Mouse (Mus musculus) embryonic fibroblast, embryonic 13.5 days (primary cell): ENCODE results near the gene Gm49380.

Source experiments
- CTCF ChIP-seq: IDR thresholded peaks from 2 replicates; pipeline ENCODE4 v1.5.1; 2011; ENCODE audit warnings: mild to moderate bottlenecking, control low read depth, low read length, moderate library complexity, borderline replicate concordance; ENCODE audit not compliant: insufficient read depth
- POLR2A ChIP-seq: IDR thresholded peaks from 2 replicates; pipeline ENCODE4 v1.6.1; 2011; ENCODE audit warnings: low read depth, mild to moderate bottlenecking, control low read depth, low read length, moderate library complexity

DNA sequence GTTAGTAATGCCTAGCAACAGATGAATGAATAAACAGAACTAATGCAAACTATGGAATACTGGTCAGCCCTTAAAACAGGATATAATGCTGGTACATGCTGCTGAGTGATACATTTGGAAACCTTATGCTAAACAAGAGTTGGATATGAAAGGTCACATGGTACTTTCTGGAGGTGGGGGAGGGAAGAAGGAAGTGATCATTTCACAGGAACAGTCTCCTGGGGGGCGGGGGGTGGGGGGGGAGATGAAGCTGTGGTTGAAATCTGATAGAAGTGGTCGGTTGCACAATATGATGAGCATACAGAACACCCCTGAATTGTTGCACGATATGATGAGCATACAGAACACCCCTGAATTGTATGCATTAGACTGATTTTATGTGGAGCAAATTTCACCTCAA is 89.2 kb downstream of the Gm49380 start:
- no peak for TF ChIP-seq POLR2A
- TF ChIP-seq CTCF, result no peak
